Mouse (Mus musculus) limb, embryonic 14.5 days (tissue): Measurements from ENCODE around the gene Nrk. TPM values are rescaled to one million over a fixed set of nuclear protein-coding genes. Genes with fewer than 3 reads are reported as not detected.

Experiments used
- ATAC-seq: fragments of 200-750 bp; cut with Nextera tagmentation; 2 replicates; pipeline ENCODE4 v1.8.0; 2017; ENCODE audit warnings: low read depth, moderate number of reproducible peaks, moderate TSS enrichment; ENCODE audit not compliant: low FRiP score
- DNase-seq: peaks from one replicate; pipeline ENCODE4 v3.0.0-alpha.2; 2015; ENCODE audit warnings: low spot score
- H3K27ac ChIP-seq: fragments of 300-500 bp; sonication (generic); replicated peaks from 2 replicates; pipeline ENCODE4 v1.5.1; 2014; ENCODE audit warnings: low read depth, mild to moderate bottlenecking, low read length, moderate library complexity, mixed read lengths
- H3K27me3 ChIP-seq: fragments of 300-500 bp; sonication (generic); 2 replicates; pipeline ENCODE4 v1.6.1; 2014; ENCODE audit warnings: low read length, mixed read lengths; ENCODE audit not compliant: control insufficient read depth, insufficient read depth
- H3K36me3 ChIP-seq: fragments of 300-500 bp; sonication (generic); 2 replicates; pipeline ENCODE4 v1.6.1; 2014; ENCODE audit warnings: mild to moderate bottlenecking, low read length, moderate library complexity, mixed read lengths; ENCODE audit not compliant: control insufficient read depth, insufficient read depth
- H3K4me1 ChIP-seq: fragments of 300-500 bp; sonication (generic); 2 replicates; pipeline ENCODE4 v1.6.1; 2014; ENCODE audit warnings: antibody characterized with exemption, low read length, mixed read lengths; ENCODE audit not compliant: control insufficient read depth, insufficient read depth
- H3K4me2 ChIP-seq: fragments of 300-500 bp; sonication (generic); replicated peaks from 2 replicates; pipeline ENCODE4 v1.6.1; 2014; ENCODE audit warnings: low read depth, mild to moderate bottlenecking, low read length, moderate library complexity; ENCODE audit not compliant: severe bottlenecking
- H3K4me3 ChIP-seq: fragments of 300-500 bp; sonication (generic); replicated peaks from 2 replicates; pipeline ENCODE4 v1.5.1; 2014; ENCODE audit warnings: low read length
- H3K9ac ChIP-seq: fragments of 300-500 bp; sonication (generic); 2 replicates; pipeline ENCODE4 v1.6.1; 2014; ENCODE audit warnings: mild to moderate bottlenecking, low read depth, low read length, moderate library complexity; ENCODE audit not compliant: severe bottlenecking
- H3K9me3 ChIP-seq: fragments of 300-500 bp; sonication (generic); 2 replicates; pipeline ENCODE4 v1.6.1; 2016; ENCODE audit warnings: low read length; ENCODE audit not compliant: control insufficient read depth
- POLR2A ChIP-seq: fragments of 200-500 bp; IDR thresholded peaks from 2 replicates; pipeline ENCODE4 v1.8.0; 2012; ENCODE audit warnings: inconsistent platforms, mild to moderate bottlenecking, moderate library complexity, borderline replicate concordance; ENCODE audit not compliant: insufficient read depth, insufficient read length; ENCODE audit errors: extremely low read depth
- WGBS: fragments of 180-500 bp; shearing (Covaris S2); extraction: QIAGEN DNeasy Blood & Tissue Kit; methylation state at CpG from one replicate; pipeline ENCODE4 v1.1.7; 2014; 5-methylcytosine and 5-hydroxymethylcytosine counted together
- polyA plus RNA-seq, 2 experiments: library from polyadenylated mRNA; depleted of rRNA in 1 of 2; stranded (reverse) in 1 of 2; unstranded in 1 of 2; fragments of >200 nt; fragmentation: Nextera tagmentation in 1 of 2; extraction: Ambion mirVana in 1 of 2; gene quantifications; 2 replicates each; pipeline versions ENCODE4 v1.2.1 to v1.2.3; 2012 to 2014

Gene Nrk
- polyA plus RNA-seq, 2 experiments: 57.6 to 69.9 TPM

GRCm38 (mm10) chrX:139027296-139027695, 113.1 kb downstream of the Nrk start:
- no peak overlapping the region for H3K4me3 ChIP-seq
- H3K4me1 ChIP-seq: no peaks in the 10 kb centered on the region
- 52% methylated on average over 5 of the region's 5 CpGs for WGBS
- no peaks in the 10 kb centered on the region for H3K9me3 ChIP-seq
- ATAC-seq (peak; percentile 57; the same call in 1 of the 2 replicates), DNase-seq (peak; percentile 73)
- no peak overlapping the region for H3K4me2 ChIP-seq
- H3K9ac ChIP-seq: no peak overlapping the region
- no peak for TF ChIP-seq POLR2A
- no peaks in the 10 kb centered on the region for H3K36me3 ChIP-seq
- no peaks in the 10 kb centered on the region for H3K27me3 ChIP-seq
- H3K27ac ChIP-seq: 0 out of 2 replicates have a peak overlapping the region, but pooled peaks have one; percentile 7

DNA sequence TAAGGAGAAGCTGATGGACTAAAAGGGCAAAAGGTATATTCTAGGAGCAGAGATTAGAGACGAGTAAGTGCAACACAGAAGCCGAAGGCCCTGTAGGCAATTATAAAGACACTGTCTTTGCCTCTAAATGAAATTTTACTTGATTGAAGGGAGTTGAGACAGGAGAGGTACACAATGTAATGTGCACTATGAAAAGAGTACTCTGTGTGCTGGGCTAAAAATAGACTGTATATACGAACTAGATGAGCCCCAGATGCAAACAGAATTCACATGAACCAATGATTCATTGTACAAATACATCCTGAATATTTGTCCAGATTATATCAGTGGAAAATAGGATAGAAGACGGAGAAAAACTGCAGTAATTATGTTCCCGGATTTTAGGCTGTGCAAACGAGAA, 113.7 kb downstream of the Nrk start:
- 66% methylated on average over 6 of the region's 6 CpGs for WGBS
- Histone ChIP-seq H3K4me3 (no peak overlapping the region), H3K9ac (no peak overlapping the region), H3K4me2 (no peak overlapping the region), H3K4me1 (no peaks in the 10 kb centered on the region), H3K27me3 (no peaks in the 10 kb centered on the region), H3K27ac (0 out of 2 replicates have a peak overlapping the region, but pooled peaks have one; percentile 7), H3K9me3 (no peaks in the 10 kb centered on the region), H3K36me3 (no peaks in the 10 kb centered on the region)
- DNase-seq: no peak
- no peak for ATAC-seq
- no peak for TF ChIP-seq POLR2A

GRCm38 (mm10) chrX:139037666-139038065, 123.4 kb downstream of the Nrk start:
- ATAC-seq (no peak), DNase-seq (no peak)
- no peak overlapping the region for H3K9ac ChIP-seq
- no peak overlapping the region for H3K27ac ChIP-seq
- 85% methylated on average over 1 of the region's 1 CpGs for WGBS
- H3K9me3 ChIP-seq: no peaks in the 10 kb centered on the region
- H3K4me3 ChIP-seq: no peak overlapping the region
- no peak for TF ChIP-seq POLR2A
- no peaks in the 10 kb centered on the region for H3K36me3 ChIP-seq
- H3K4me1 ChIP-seq: no peaks in the 10 kb centered on the region
- no peak overlapping the region for H3K4me2 ChIP-seq
- H3K27me3 ChIP-seq: no peaks in the 10 kb centered on the region

- ATAC-seq: no peak
- Histone ChIP-seq H3K27me3 (no peaks in the 10 kb centered on the region), H3K4me3 (no peak overlapping the region), H3K9ac (no peak overlapping the region), H3K9me3 (no peaks in the 10 kb centered on the region), H3K36me3 (no peaks in the 10 kb centered on the region), H3K4me2 (no peak overlapping the region), H3K4me1 (no peaks in the 10 kb centered on the region), H3K27ac (no peak overlapping the region)
- no peak for DNase-seq
- TF ChIP-seq POLR2A: no peak
- 69% methylated on average over 2 of the region's 2 CpGs for WGBS
These were observed 125.1 kb downstream of the Nrk start for GRCm38 (mm10) chrX:139039314-139039713.

DNA sequence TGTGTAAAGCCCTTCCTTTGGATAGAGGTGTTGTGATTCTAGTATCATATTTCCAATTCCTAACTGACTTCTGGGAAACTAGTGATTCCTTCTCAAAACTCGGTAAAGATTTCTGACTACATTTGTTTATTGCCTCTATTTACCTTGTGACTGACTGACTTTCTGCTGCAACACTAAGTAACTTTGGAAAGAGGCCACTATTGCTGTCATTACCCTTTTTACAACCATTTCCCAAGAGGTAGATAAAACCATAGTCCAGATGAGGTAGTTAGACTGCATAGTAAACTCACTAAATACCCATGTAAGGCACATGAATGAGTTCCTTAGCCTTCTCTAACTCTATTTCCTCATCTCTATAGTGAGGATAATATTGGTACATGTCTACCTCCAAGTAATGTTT, 126.9 kb downstream of the Nrk start:
- Histone ChIP-seq H3K36me3 (no peaks in the 10 kb centered on the region), H3K27ac (no peak overlapping the region), H3K4me2 (no peak overlapping the region), H3K4me1 (no peaks in the 10 kb centered on the region), H3K9ac (no peak overlapping the region), H3K27me3 (no peaks in the 10 kb centered on the region), H3K9me3 (no peaks in the 10 kb centered on the region), H3K4me3 (no peak overlapping the region)
- no peak for TF ChIP-seq POLR2A
- WGBS: 47% methylated on average over 1 of the region's 1 CpGs
- DNase-seq (no peak), ATAC-seq (no peak)

DNA sequence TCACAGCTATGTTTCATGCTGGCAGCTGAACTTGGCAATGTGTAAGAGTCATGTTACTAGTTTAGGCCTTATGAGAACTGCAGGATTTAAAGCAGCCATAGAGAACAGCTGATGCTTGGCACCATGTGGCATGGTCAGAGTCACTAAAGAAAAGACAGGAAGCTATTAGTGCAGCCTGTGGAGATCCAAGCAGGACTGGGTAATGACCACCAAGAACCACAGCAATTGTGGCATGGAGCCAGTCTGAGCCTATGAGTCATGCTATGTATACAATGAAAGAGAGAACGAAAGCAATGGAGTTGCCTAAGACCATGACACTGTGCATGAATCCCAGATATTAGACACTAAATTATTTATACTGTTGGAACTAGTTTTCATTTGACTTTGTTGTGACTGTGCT, 137.7 kb downstream of the Nrk start:
- TF ChIP-seq POLR2A: no peak
- H3K4me2 ChIP-seq: no peak overlapping the region
- no peaks in the 10 kb centered on the region for H3K27me3 ChIP-seq
- H3K27ac ChIP-seq: no peak overlapping the region
- H3K4me3 ChIP-seq: no peak overlapping the region
- H3K9me3 ChIP-seq: no peaks in the 10 kb centered on the region
- H3K9ac ChIP-seq: no peak overlapping the region
- ATAC-seq (peak; percentile 37; the same call in 1 of the 2 replicates), DNase-seq (peak; percentile 35)
- H3K4me1 ChIP-seq: no peaks in the 10 kb centered on the region
- 76% methylated on average over 1 of the region's 1 CpGs for WGBS
- no peaks in the 10 kb centered on the region for H3K36me3 ChIP-seq
